Mouse (Mus musculus) limb, embryonic 14.5 days (tissue): ENCODE data around the gene Hnrnpr. TPM values are rescaled to one million over a fixed set of nuclear protein-coding genes. Genes with fewer than 3 reads are reported as not detected.
A peak's percentile ranks its signal among the peaks of the same experiment; 100 is the strongest.

ENCODE experiments used
- ATAC-seq: fragments of 200-750 bp; cut with Nextera tagmentation; 2 replicates; pipeline ENCODE4 v1.8.0; 2017; ENCODE audit warnings: low read depth, moderate number of reproducible peaks, moderate TSS enrichment; ENCODE audit not compliant: low FRiP score
- DNase-seq: peaks from one replicate; pipeline ENCODE4 v3.0.0-alpha.2; 2015; ENCODE audit warnings: low spot score
- H3K27ac ChIP-seq: fragments of 300-500 bp; sonication (generic); replicated peaks from 2 replicates; pipeline ENCODE4 v1.5.1; 2014; ENCODE audit warnings: low read depth, mild to moderate bottlenecking, low read length, moderate library complexity, mixed read lengths
- H3K27me3 ChIP-seq: fragments of 300-500 bp; sonication (generic); 2 replicates; pipeline ENCODE4 v1.6.1; 2014; ENCODE audit warnings: low read length, mixed read lengths; ENCODE audit not compliant: control insufficient read depth, insufficient read depth
- H3K36me3 ChIP-seq: fragments of 300-500 bp; sonication (generic); 2 replicates; pipeline ENCODE4 v1.6.1; 2014; ENCODE audit warnings: mild to moderate bottlenecking, low read length, moderate library complexity, mixed read lengths; ENCODE audit not compliant: control insufficient read depth, insufficient read depth
- H3K4me1 ChIP-seq: fragments of 300-500 bp; sonication (generic); 2 replicates; pipeline ENCODE4 v1.6.1; 2014; ENCODE audit warnings: antibody characterized with exemption, low read length, mixed read lengths; ENCODE audit not compliant: control insufficient read depth, insufficient read depth
- H3K4me2 ChIP-seq: fragments of 300-500 bp; sonication (generic); replicated peaks from 2 replicates; pipeline ENCODE4 v1.6.1; 2014; ENCODE audit warnings: low read depth, mild to moderate bottlenecking, low read length, moderate library complexity; ENCODE audit not compliant: severe bottlenecking
- H3K4me3 ChIP-seq: fragments of 300-500 bp; sonication (generic); replicated peaks from 2 replicates; pipeline ENCODE4 v1.5.1; 2014; ENCODE audit warnings: low read length
- H3K9ac ChIP-seq: fragments of 300-500 bp; sonication (generic); 2 replicates; pipeline ENCODE4 v1.6.1; 2014; ENCODE audit warnings: mild to moderate bottlenecking, low read depth, low read length, moderate library complexity; ENCODE audit not compliant: severe bottlenecking
- H3K9me3 ChIP-seq: fragments of 300-500 bp; sonication (generic); 2 replicates; pipeline ENCODE4 v1.6.1; 2016; ENCODE audit warnings: low read length; ENCODE audit not compliant: control insufficient read depth
- POLR2A ChIP-seq: fragments of 200-500 bp; IDR thresholded peaks from 2 replicates; pipeline ENCODE4 v1.8.0; 2012; ENCODE audit warnings: inconsistent platforms, mild to moderate bottlenecking, moderate library complexity, borderline replicate concordance; ENCODE audit not compliant: insufficient read depth, insufficient read length; ENCODE audit errors: extremely low read depth
- WGBS: fragments of 180-500 bp; shearing (Covaris S2); extraction: QIAGEN DNeasy Blood & Tissue Kit; methylation state at CpG from one replicate; pipeline ENCODE4 v1.1.7; 2014; 5-methylcytosine and 5-hydroxymethylcytosine counted together
- polyA plus RNA-seq, 2 experiments: library from polyadenylated mRNA; depleted of rRNA in 1 of 2; stranded (reverse) in 1 of 2; unstranded in 1 of 2; fragments of >200 nt; fragmentation: Nextera tagmentation in 1 of 2; extraction: Ambion mirVana in 1 of 2; gene quantifications; 2 replicates each; pipeline versions ENCODE4 v1.2.1 to v1.2.3; 2012 to 2014

Hnrnpr gene
- polyA plus RNA-seq, 2 experiments: 135 to 163 TPM

GRCm38 (mm10) chr4:136290781-136291595, 19.8 kb upstream of the Hnrnpr start:
- Histone ChIP-seq H3K27me3 (peaks cover 8% of the 10 kb centered on the region; the same call in 1 of the 2 replicates), H3K4me2 (no peak overlapping the region), H3K4me3 (no peak overlapping the region), H3K27ac (no peak overlapping the region), H3K9me3 (0 out of 2 replicates have a peak, but pooled peaks cover 4% of the 10 kb centered on the region), H3K9ac (no peak overlapping the region), H3K36me3 (peaks cover 79% of the 10 kb centered on the region), H3K4me1 (peaks cover 8% of the 10 kb centered on the region)
- no peak for TF ChIP-seq POLR2A
- no peak for DNase-seq
- WGBS: 65% methylated on average over 39 of the region's 39 CpGs
- ATAC-seq: no peak

- ATAC-seq: no peak
- no peak overlapping the region for H3K27ac ChIP-seq
- peaks cover 8% of the 10 kb centered on the region; the same call in 1 of the 2 replicates for H3K27me3 ChIP-seq
- no peak overlapping the region for H3K9ac ChIP-seq
- H3K9me3 ChIP-seq: 0 out of 2 replicates have a peak, but pooled peaks cover 4% of the 10 kb centered on the region
- peaks cover 83% of the 10 kb centered on the region for H3K36me3 ChIP-seq
- no peak overlapping the region for H3K4me3 ChIP-seq
- TF ChIP-seq POLR2A: no peak
- 92% methylated on average over 6 of the region's 6 CpGs for WGBS
- no peak for DNase-seq
- H3K4me2 ChIP-seq: no peak overlapping the region
- H3K4me1 ChIP-seq: peaks cover 6% of the 10 kb centered on the region
These were observed 19.1 kb upstream of the Hnrnpr start for GRCm38 (mm10) chr4:136291692-136292091.

GRCm38 (mm10) chr4:136295941-136296340, 14.8 kb upstream of the Hnrnpr start:
- no peaks in the 10 kb centered on the region for H3K27me3 ChIP-seq

GRCm38 (mm10) chr4:136302462-136302861, 8.3 kb upstream of the Hnrnpr start:
- Histone ChIP-seq H3K9me3 (no peaks in the 10 kb centered on the region), H3K4me2 (no peak overlapping the region), H3K4me1 (0 out of 2 replicates have a peak, but pooled peaks cover 3% of the 10 kb centered on the region), H3K4me3 (no peak overlapping the region), H3K36me3 (no peaks in the 10 kb centered on the region), H3K9ac (no peak overlapping the region), H3K27ac (no peak overlapping the region), H3K27me3 (no peaks in the 10 kb centered on the region)
- WGBS: 65% methylated on average over 4 of the region's 4 CpGs
- DNase-seq (no peak), ATAC-seq (no peak)
- no peak for TF ChIP-seq POLR2A

More at GRCm38 (mm10) chr4:136295941-136296340, 14.8 kb upstream of the Hnrnpr start:
- Histone ChIP-seq H3K4me2 (no peak overlapping the region), H3K4me1 (no peaks in the 10 kb centered on the region), H3K9me3 (no peaks in the 10 kb centered on the region), H3K27ac (no peak overlapping the region), H3K9ac (no peak overlapping the region), H3K36me3 (peaks cover 43% of the 10 kb centered on the region), H3K4me3 (no peak overlapping the region)
- 68% methylated on average over 7 of the region's 7 CpGs for WGBS
- no peak for TF ChIP-seq POLR2A
- no peak for ATAC-seq
- DNase-seq: no peak

- Histone ChIP-seq H3K4me3 (no peak overlapping the region), H3K9me3 (no peaks in the 10 kb centered on the region), H3K9ac (no peak overlapping the region), H3K4me2 (no peak overlapping the region), H3K4me1 (0 out of 2 replicates have a peak, but pooled peaks cover 3% of the 10 kb centered on the region), H3K27me3 (no peaks in the 10 kb centered on the region), H3K36me3 (no peaks in the 10 kb centered on the region), H3K27ac (no peak overlapping the region)
- DNase-seq: peak; percentile 26
- no peak for TF ChIP-seq POLR2A
- ATAC-seq: no peak
- WGBS: 16% methylated on average over 2 of the region's 2 CpGs
These were observed 6.6 kb upstream of the Hnrnpr start for GRCm38 (mm10) chr4:136304181-136304580.
